Mouse (Mus musculus): ENCODE results near the gene Tespa1. TPM values are rescaled to one million over a fixed set of nuclear protein-coding genes. Genes with fewer than 3 reads are reported as not detected.

The Tespa1 gene
- polyA plus RNA-seq, 1 experiment = not detected

- no peak overlapping the region for H3K27ac ChIP-seq (ENCODE audit: insufficient read depth, low read length)
- TF ChIP-seq CTCF (IDR thresholded peaks at IDR 0.05; ENCODE audit: borderline replicate concordance, insufficient read depth, low read length) (no peak), POLR2A (IDR thresholded peaks at IDR 0.05; ENCODE audit: low read depth, low read length) (no peak)
These were observed 11.0 kb upstream of the Tespa1 start for GRCm38 (mm10) chr10:130311534-130312227.

GRCm38 (mm10) chr10:130313531-130313930, 9.1 kb upstream of the Tespa1 start:
- no peak overlapping the region for H3K4me3 ChIP-seq (ENCODE audit: insufficient read depth, low read length)
- TF ChIP-seq POLR2A (IDR thresholded peaks at IDR 0.05; ENCODE audit: low read depth, low read length) (no peak), CTCF (IDR thresholded peaks at IDR 0.05; ENCODE audit: borderline replicate concordance, insufficient read depth, low read length) (no peak)
- H3K27ac ChIP-seq (ENCODE audit: insufficient read depth, low read length) = no peak overlapping the region
- no peaks in the 10 kb centered on the region for H3K4me1 ChIP-seq (ENCODE audit: control insufficient read depth, insufficient read depth, low read length)

More at GRCm38 (mm10) chr10:130311534-130312227, 11.0 kb upstream of the Tespa1 start:
- Histone ChIP-seq H3K4me1 (ENCODE audit: control insufficient read depth, insufficient read depth, low read length) (no peaks in the 10 kb centered on the region), H3K4me3 (ENCODE audit: insufficient read depth, low read length) (no peak overlapping the region)

GRCm38 (mm10) chr10:130314110-130314829, 8.4 kb upstream of the Tespa1 start:
- no peak overlapping the region for H3K4me3 ChIP-seq (ENCODE audit: insufficient read depth, low read length)
- no peak overlapping the region for H3K27ac ChIP-seq (ENCODE audit: insufficient read depth, low read length)
- no peaks in the 10 kb centered on the region for H3K4me1 ChIP-seq (ENCODE audit: control insufficient read depth, insufficient read depth, low read length)
- TF ChIP-seq POLR2A (IDR thresholded peaks at IDR 0.05; ENCODE audit: low read depth, low read length) (no peak), CTCF (IDR thresholded peaks at IDR 0.05; ENCODE audit: borderline replicate concordance, insufficient read depth, low read length) (no peak)

- no peak for TF ChIP-seq CTCF (IDR thresholded peaks at IDR 0.05; ENCODE audit: borderline replicate concordance, insufficient read depth, low read length)
- no peak for TF ChIP-seq POLR2A (IDR thresholded peaks at IDR 0.05; ENCODE audit: low read depth, low read length)
- H3K4me3 ChIP-seq (ENCODE audit: insufficient read depth, low read length) = no peak overlapping the region
These were observed 6.8 kb upstream of the Tespa1 start for GRCm38 (mm10) chr10:130315846-130316245.

GRCm38 (mm10) chr10:130318720-130319119, 4.0 kb upstream of the Tespa1 start:
- no peaks in the 10 kb centered on the region for H3K4me1 ChIP-seq (ENCODE audit: control insufficient read depth, insufficient read depth, low read length)
- H3K27ac ChIP-seq (ENCODE audit: insufficient read depth, low read length) = no peak overlapping the region
- TF ChIP-seq CTCF (IDR thresholded peaks at IDR 0.05; ENCODE audit: borderline replicate concordance, insufficient read depth, low read length) = no peak
- no peak overlapping the region for H3K4me3 ChIP-seq (ENCODE audit: insufficient read depth, low read length)

More at GRCm38 (mm10) chr10:130315846-130316245, 6.8 kb upstream of the Tespa1 start:
- Histone ChIP-seq H3K27ac (ENCODE audit: insufficient read depth, low read length) (no peak overlapping the region), H3K4me1 (ENCODE audit: control insufficient read depth, insufficient read depth, low read length) (no peaks in the 10 kb centered on the region)

- TF ChIP-seq CTCF (IDR thresholded peaks at IDR 0.05; ENCODE audit: borderline replicate concordance, insufficient read depth, low read length) (no peak), POLR2A (IDR thresholded peaks at IDR 0.05; ENCODE audit: low read depth, low read length) (no peak)
- Histone ChIP-seq H3K4me1 (ENCODE audit: control insufficient read depth, insufficient read depth, low read length) (no peaks in the 10 kb centered on the region), H3K4me3 (ENCODE audit: insufficient read depth, low read length) (no peak overlapping the region), H3K27ac (ENCODE audit: insufficient read depth, low read length) (no peak overlapping the region)
These were observed 2.0 kb upstream of the Tespa1 start for GRCm38 (mm10) chr10:130320715-130321114.

GRCm38 (mm10) chr10:130322062-130322461, 608 bp upstream of the Tespa1 start:
- Histone ChIP-seq H3K4me3 (ENCODE audit: insufficient read depth, low read length) (no peak overlapping the region), H3K4me1 (ENCODE audit: control insufficient read depth, insufficient read depth, low read length) (no peaks in the 10 kb centered on the region), H3K27ac (ENCODE audit: insufficient read depth, low read length) (no peak overlapping the region)
- TF ChIP-seq POLR2A (IDR thresholded peaks at IDR 0.05; ENCODE audit: low read depth, low read length) (no peak), CTCF (IDR thresholded peaks at IDR 0.05; ENCODE audit: borderline replicate concordance, insufficient read depth, low read length) (no peak)

GRCm38 (mm10) chr10:130324243-130324642, 1.6 kb downstream of the Tespa1 start:
- H3K4me3 ChIP-seq (ENCODE audit: insufficient read depth, low read length) = no peak overlapping the region
- no peaks in the 10 kb centered on the region for H3K4me1 ChIP-seq (ENCODE audit: control insufficient read depth, insufficient read depth, low read length)
- H3K27ac ChIP-seq (ENCODE audit: insufficient read depth, low read length) = no peak overlapping the region
- TF ChIP-seq CTCF (IDR thresholded peaks at IDR 0.05; ENCODE audit: borderline replicate concordance, insufficient read depth, low read length) (no peak), POLR2A (IDR thresholded peaks at IDR 0.05; ENCODE audit: low read depth, low read length) (no peak)

GRCm38 (mm10) chr10:130330711-130331110, 8.0 kb downstream of the Tespa1 start:
- Histone ChIP-seq H3K4me3 (ENCODE audit: insufficient read depth, low read length) (no peak overlapping the region), H3K27ac (ENCODE audit: insufficient read depth, low read length) (no peak overlapping the region), H3K4me1 (ENCODE audit: control insufficient read depth, insufficient read depth, low read length) (no peaks in the 10 kb centered on the region)
- TF ChIP-seq CTCF (IDR thresholded peaks at IDR 0.05; ENCODE audit: borderline replicate concordance, insufficient read depth, low read length) (no peak), POLR2A (IDR thresholded peaks at IDR 0.05; ENCODE audit: low read depth, low read length) (no peak)

- Histone ChIP-seq H3K4me3 (ENCODE audit: insufficient read depth, low read length) (no peak overlapping the region), H3K27ac (ENCODE audit: insufficient read depth, low read length) (no peak overlapping the region), H3K4me1 (ENCODE audit: control insufficient read depth, insufficient read depth, low read length) (no peaks in the 10 kb centered on the region)
- TF ChIP-seq CTCF (IDR thresholded peaks at IDR 0.05; ENCODE audit: borderline replicate concordance, insufficient read depth, low read length) (no peak), POLR2A (IDR thresholded peaks at IDR 0.05; ENCODE audit: low read depth, low read length) (no peak)
These were observed 13.7 kb downstream of the Tespa1 start for GRCm38 (mm10) chr10:130336385-130336784.

Measured in embryonic fibroblast, embryonic 13.5 days (primary cell).